Mouse (Mus musculus): ENCODE data around the gene Tmem266. TPM values are rescaled to one million over a fixed set of nuclear protein-coding genes. Genes with fewer than 3 reads are reported as not detected.

The Tmem266 gene
- polyA plus RNA-seq, 1 experiment = not detected

DNA sequence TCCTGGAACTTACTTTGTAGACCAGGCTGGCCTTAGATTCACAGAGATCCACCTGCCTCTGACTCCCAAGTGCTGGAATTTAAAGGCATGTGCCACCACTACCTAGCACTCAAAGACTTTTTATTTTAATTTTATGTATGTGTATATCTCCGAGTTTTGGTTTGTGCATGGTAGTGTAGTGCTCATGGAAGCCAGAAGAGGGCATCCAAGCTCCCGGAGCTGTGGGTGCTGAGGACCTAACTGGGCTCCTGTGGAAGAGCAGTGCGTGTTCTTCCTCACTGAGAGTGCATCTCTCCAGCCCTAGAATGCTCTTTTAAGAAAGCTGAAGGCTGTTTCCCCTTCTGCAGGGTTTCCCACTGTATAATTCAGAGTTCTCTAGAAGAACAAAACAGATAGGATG is 83.1 kb downstream of the Tmem266 start:
- no peaks in the 10 kb centered on the region for H3K4me1 ChIP-seq (ENCODE audit: control insufficient read depth, insufficient read depth, low read length)
- H3K4me3 ChIP-seq (ENCODE audit: insufficient read depth, low read length) = no peak overlapping the region
- TF ChIP-seq CTCF (IDR thresholded peaks at IDR 0.05; ENCODE audit: low read depth, low read length) = no peak; the same call in 1 of the 2 replicates
- no peak for TF ChIP-seq POLR2A (IDR thresholded peaks at IDR 0.05; ENCODE audit: borderline replicate concordance, low read depth, low read length)
- H3K27ac ChIP-seq (ENCODE audit: insufficient read depth, low read depth, low read length) = no peak overlapping the region

DNA sequence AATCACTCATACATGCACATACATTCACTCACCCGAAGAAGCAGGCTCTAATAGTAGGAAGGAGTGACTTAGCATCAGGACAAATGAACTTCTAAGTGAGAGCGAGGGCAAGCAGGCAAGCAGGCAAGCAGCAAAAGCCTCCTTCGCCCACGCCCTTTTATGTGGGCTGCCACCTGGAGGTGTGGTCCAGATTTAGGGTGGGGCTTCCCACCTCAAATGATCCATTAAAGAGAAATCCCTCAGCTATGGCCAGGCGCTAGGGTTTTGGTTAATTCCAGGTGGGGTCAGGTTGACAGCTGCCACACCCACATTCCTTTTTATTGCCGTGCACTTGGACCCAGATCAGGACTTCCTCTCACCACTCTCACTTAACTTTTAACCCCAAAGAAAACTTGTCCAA is 83.7 kb downstream of the Tmem266 start:
- Histone ChIP-seq H3K4me3 (ENCODE audit: insufficient read depth, low read length) (no peak overlapping the region), H3K27ac (ENCODE audit: insufficient read depth, low read depth, low read length) (no peak overlapping the region), H3K4me1 (ENCODE audit: control insufficient read depth, insufficient read depth, low read length) (no peaks in the 10 kb centered on the region)
- no peak for TF ChIP-seq POLR2A (IDR thresholded peaks at IDR 0.05; ENCODE audit: borderline replicate concordance, low read depth, low read length)
- TF ChIP-seq CTCF (IDR thresholded peaks at IDR 0.05; ENCODE audit: low read depth, low read length) = no peak

DNA sequence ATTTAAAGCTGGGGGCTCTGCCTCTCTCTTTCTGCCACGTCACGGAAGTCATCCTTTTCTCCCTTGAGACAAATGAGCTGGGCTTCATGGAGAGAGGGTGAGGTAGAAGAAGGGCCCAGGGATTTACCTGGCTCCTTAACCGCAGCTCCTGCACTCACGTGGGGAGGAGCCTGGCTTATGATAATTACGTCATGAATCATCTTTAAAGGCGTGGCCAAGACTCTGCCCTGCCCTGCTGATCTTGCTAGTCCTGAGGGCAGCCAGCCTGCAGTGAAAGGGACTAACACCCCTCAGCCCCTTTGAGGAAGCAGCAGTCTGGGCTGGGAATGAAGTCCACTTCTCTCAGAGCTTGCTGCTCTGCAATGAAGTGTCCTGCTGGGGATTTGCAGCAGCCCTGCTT is 84.4 kb downstream of the Tmem266 start:
- no peak for TF ChIP-seq POLR2A (IDR thresholded peaks at IDR 0.05; ENCODE audit: borderline replicate concordance, low read depth, low read length)
- no peak for TF ChIP-seq CTCF (IDR thresholded peaks at IDR 0.05; ENCODE audit: low read depth, low read length)
- Histone ChIP-seq H3K27ac (ENCODE audit: insufficient read depth, low read depth, low read length) (no peak overlapping the region), H3K4me1 (ENCODE audit: control insufficient read depth, insufficient read depth, low read length) (no peaks in the 10 kb centered on the region), H3K4me3 (ENCODE audit: insufficient read depth, low read length) (no peak overlapping the region)

DNA sequence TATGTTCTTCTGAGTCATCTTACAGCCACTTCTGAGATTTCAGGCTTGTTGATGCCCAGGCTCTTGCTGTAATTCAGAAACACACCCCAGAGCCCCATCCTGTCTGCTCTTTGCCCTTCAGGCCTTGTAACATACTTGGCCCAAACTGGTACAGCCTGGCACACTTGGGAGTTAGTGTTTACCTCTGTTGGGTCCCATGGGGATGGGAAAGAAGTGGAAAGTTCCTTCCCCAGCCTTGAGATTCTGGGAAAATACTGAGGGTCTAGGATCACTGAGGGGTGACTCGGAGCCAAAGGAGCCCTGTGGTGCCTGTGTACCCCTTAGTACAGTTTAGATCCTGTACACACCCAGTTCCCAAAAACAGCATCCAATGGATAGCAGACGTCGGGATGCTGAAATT is 95.1 kb downstream of the Tmem266 start:
- Histone ChIP-seq H3K4me1 (ENCODE audit: control insufficient read depth, insufficient read depth, low read length) (no peaks in the 10 kb centered on the region), H3K4me3 (ENCODE audit: insufficient read depth, low read length) (no peak overlapping the region), H3K27ac (ENCODE audit: insufficient read depth, low read depth, low read length) (no peak overlapping the region)
- TF ChIP-seq CTCF (IDR thresholded peaks at IDR 0.05; ENCODE audit: low read depth, low read length) = no peak
- TF ChIP-seq POLR2A (IDR thresholded peaks at IDR 0.05; ENCODE audit: borderline replicate concordance, low read depth, low read length) = no peak

DNA sequence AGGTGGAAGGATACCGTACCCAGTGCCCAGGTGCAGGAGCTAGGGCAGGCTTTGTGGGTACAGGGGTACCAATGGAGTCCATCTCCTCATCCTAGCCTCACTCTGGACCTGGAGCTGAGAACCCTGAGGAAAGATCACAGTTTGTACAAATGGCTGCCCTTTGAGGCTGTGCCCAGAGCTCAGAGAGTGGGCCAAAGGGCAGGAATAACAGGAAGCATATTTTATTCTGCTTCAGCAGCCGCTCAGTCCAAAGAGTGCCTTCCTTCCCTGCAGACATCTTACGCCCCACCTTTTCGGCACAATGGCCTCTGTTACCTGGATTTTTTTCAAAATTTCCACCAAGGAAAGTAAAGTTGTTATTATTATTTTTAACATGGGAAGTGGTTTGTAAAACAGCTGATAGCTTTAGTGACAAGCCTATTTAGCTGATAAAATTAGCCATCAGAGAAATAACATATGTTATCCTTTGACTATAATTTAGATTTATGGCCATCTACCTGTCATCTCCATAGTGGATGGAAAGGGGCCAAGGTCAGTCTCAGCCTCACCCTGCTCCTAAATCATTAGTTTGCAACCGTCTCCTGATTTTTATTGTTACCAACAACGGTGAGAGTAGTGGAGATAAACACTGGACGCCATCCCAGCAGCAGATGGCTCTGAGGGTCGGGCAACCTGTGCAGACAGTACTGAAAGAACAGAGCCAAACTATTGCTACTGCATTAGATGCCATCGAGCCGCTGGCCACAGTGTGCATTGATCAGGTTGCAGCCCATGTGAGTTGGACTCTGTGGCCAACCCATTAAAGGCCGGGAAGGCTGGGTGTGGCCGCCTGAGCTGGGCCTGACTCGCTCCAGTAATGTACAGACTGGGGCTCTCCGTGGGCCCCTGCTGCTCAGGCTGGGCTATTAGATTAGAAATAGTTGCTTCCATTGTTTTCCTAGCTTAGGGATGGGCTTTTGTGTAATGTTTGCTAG is 97.0 kb downstream of the Tmem266 start:
- Histone ChIP-seq H3K27ac (ENCODE audit: insufficient read depth, low read depth, low read length) (no peak overlapping the region), H3K4me1 (ENCODE audit: control insufficient read depth, insufficient read depth, low read length) (no peaks in the 10 kb centered on the region), H3K4me3 (ENCODE audit: insufficient read depth, low read length) (no peak overlapping the region)
- TF ChIP-seq CTCF (IDR thresholded peaks at IDR 0.05; ENCODE audit: low read depth, low read length) = no peak
- TF ChIP-seq POLR2A (IDR thresholded peaks at IDR 0.05; ENCODE audit: borderline replicate concordance, low read depth, low read length) = no peak

DNA sequence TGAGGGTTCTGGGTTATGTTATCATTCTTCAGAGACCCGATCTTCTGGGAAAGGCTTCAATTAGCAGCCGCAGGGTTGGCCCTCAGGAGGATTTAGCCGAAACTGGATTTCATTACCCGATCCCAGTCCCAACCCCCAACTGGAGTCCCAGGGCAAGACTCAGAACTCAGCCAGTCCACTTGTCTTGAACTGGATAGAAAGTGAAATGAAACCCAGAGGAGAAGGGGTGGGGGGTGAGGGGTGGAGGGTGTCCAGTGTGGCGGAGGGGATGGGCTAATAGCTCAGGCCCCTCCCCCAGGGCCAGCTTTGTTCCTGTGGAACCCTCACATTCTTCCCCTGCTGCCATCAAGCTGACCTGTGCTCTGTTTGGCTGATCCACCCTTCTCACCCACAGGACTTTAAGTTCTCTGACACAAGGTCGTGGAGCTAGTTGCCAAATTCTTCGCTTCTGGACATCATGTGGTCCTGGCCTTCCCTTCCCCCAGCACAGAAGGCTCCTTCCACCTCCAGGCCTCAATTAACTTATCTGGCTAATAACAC is 98.6 kb downstream of the Tmem266 start:
- Histone ChIP-seq H3K4me1 (ENCODE audit: control insufficient read depth, insufficient read depth, low read length) (no peaks in the 10 kb centered on the region), H3K4me3 (ENCODE audit: insufficient read depth, low read length) (no peak overlapping the region), H3K27ac (ENCODE audit: insufficient read depth, low read depth, low read length) (no peak overlapping the region)

DNA sequence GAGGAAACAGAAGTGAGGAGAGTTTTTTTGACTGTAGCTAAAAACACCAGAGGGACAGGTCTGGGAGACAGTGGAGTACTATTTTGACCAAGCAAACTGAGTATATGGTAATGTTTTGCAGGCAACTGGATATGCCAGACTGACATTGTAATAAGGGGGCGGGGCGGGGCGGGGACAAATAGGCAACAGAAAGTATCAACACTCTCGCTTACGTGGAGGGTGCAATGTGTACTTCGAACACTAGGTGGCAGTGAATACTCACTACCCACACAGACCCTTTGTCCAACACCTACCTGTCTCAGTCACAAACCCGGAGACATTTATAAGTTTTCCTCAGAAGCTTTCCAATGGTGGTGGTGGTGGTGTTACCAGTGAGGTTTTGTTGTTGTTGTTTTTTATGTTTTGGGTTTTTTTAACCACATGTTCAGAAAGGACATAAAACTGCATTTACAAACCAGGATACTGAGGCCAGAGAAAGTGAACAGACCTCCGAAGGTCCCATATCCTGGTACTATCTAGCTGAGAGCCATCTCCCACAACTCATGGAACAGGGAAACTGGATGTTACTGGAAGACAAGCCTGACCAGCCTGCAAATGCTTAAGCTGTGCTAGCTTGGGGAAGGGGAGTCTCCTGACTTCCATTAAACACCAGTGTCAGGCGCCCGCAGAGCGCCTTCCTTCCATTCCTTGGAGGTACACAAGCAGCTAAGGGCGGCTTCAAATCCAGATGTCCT is 102.7 kb downstream of the Tmem266 start:
- no peak for TF ChIP-seq POLR2A (IDR thresholded peaks at IDR 0.05; ENCODE audit: borderline replicate concordance, low read depth, low read length)
- TF ChIP-seq CTCF (IDR thresholded peaks at IDR 0.05; ENCODE audit: low read depth, low read length) = peak; percentile 31; the same call in 1 of the 2 replicates
- Histone ChIP-seq H3K4me1 (ENCODE audit: control insufficient read depth, insufficient read depth, low read length) (no peaks in the 10 kb centered on the region), H3K4me3 (ENCODE audit: insufficient read depth, low read length) (no peak overlapping the region), H3K27ac (ENCODE audit: insufficient read depth, low read depth, low read length) (no peak overlapping the region)

More for the DNA sequence above, 98.6 kb downstream of the Tmem266 start:
- no peak for TF ChIP-seq POLR2A (IDR thresholded peaks at IDR 0.05; ENCODE audit: borderline replicate concordance, low read depth, low read length)
- TF ChIP-seq CTCF (IDR thresholded peaks at IDR 0.05; ENCODE audit: low read depth, low read length) = no peak

DNA sequence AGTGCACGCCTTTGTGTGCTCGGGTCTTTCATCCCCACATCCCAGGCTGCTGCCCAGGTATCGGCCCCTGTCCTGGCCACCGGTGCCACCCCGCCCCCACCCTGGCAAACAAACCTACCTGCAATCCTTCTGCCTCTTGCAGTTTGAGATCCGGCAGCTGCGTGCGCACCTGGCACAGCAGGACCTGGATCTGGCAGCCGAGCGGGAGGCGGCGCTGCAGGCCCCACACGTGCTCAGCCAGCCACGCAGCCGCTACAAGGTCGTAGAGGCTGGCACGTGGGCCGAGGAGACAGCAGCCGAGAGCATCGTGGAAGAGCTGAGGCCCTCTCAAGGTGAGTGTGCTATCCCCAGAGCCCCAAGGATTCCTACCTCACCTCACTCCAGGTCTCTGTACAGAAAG is 103.4 kb downstream of the Tmem266 start:
- H3K4me1 ChIP-seq (ENCODE audit: control insufficient read depth, insufficient read depth, low read length) = no peaks in the 10 kb centered on the region
- H3K27ac ChIP-seq (ENCODE audit: insufficient read depth, low read depth, low read length) = no peak overlapping the region
- H3K4me3 ChIP-seq (ENCODE audit: insufficient read depth, low read length) = no peak overlapping the region
- TF ChIP-seq CTCF (IDR thresholded peaks at IDR 0.05; ENCODE audit: low read depth, low read length) (no peak), POLR2A (IDR thresholded peaks at IDR 0.05; ENCODE audit: borderline replicate concordance, low read depth, low read length) (no peak)

DNA sequence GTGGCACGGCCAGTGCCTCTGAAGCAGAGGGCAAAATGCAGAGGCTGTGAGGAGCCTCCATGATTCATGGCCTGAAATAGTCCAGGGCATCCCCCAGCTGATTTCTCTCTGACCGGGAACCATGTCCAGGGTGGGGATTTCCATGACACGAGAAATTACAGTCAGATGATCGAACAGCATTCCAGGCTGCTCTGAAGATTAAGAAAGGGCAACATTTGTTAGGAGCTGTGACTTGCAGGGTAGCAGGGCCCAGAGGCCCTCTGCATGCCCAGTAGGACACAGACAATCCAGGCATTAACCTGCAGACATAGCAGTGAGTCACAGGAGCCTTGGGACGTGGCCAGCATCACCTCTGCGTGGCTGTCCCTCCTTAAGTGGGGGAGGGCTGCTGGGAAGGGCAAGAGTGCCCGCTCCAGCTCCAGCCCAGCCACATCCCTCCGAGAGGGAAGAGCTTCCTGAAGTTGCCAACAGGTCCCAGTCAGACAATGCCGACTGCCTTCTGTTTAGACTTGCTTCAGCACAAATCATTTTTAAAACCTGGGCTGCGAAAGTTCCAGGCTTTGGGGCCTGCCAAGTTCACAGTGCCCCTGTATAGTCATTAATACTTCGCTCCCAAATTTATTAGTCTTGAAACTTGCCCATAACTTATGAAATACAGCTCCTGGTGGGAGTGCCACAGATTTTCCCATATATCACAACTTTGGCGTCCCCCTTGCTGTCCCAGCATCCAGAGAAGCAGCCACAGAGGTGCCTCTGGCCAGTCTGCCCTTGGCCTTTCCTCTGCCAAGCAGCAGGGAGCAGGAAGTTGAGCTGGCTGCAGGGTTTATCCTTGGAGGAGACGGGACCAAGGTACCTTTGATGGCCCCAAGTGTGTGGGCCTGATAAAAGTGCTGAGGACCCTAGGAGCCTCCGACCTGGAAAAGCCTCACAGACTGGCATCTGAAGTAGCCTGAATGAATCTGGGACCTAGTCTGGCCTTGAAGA is 105.9 kb downstream of the Tmem266 start:
- TF ChIP-seq CTCF (IDR thresholded peaks at IDR 0.05; ENCODE audit: low read depth, low read length) (no peak), POLR2A (IDR thresholded peaks at IDR 0.05; ENCODE audit: borderline replicate concordance, low read depth, low read length) (no peak)
- H3K4me1 ChIP-seq (ENCODE audit: control insufficient read depth, insufficient read depth, low read length) = no peaks in the 10 kb centered on the region
- no peak overlapping the region for H3K27ac ChIP-seq (ENCODE audit: insufficient read depth, low read depth, low read length)
- H3K4me3 ChIP-seq (ENCODE audit: insufficient read depth, low read length) = no peak overlapping the region

Data from bone marrow macrophage, adult 2 months (primary cell).